Mouse (Mus musculus) cortical plate, adult 2 months (tissue): ENCODE data around the gene Uhrf1bp1l.

Experiments
- CTCF ChIP-seq: fragments of 200-500 bp; IDR thresholded peaks from 2 replicates; pipeline ENCODE4 v1.5.1; 2011; ENCODE audit warnings: mild to moderate bottlenecking, control low read depth, low read length; ENCODE audit not compliant: insufficient read depth; ENCODE audit errors: extremely low read depth
- POLR2A ChIP-seq: fragments of 200-500 bp; IDR thresholded peaks from 2 replicates; pipeline ENCODE4 v1.6.1; 2011; ENCODE audit warnings: mild to moderate bottlenecking, low read length, control low read depth; ENCODE audit not compliant: insufficient read depth; ENCODE audit errors: extremely low read depth

DNA sequence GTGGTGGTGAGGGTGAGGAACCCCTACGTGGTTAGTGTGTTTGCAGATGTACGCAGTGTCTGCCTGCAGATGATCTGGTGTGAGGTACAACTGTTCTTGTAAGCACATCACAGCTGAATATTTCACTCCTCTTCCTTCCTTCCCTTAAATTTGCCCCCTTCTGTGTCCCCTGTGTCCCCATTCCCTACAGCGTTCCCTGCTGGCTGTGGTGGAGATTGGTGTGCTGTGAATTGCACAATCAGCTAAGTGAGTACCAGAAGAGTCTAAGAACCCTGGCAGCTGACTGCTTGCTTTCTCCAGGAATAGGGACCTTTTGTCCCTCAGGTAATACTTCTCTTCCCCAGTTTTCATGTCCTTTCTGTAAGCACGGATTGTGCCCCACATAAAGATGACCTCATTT lies 10.4 kb downstream of the Uhrf1bp1l start:
- TF ChIP-seq CTCF, result no peak
- TF ChIP-seq POLR2A, result no peak
